Mouse (Mus musculus) small intestine, adult 2 months (tissue): ENCODE results near the gene Smpd1. TPM values are rescaled to one million over a fixed set of nuclear protein-coding genes. Genes with fewer than 3 reads are reported as not detected.

Experiments used
- H3K27ac ChIP-seq: fragments of 200-500 bp; 2 replicates; pipeline ENCODE4 v1.5.1; 2012; ENCODE audit warnings: low read depth, low read length, control low read depth, inconsistent platforms; ENCODE audit not compliant: insufficient read depth
- H3K27me3 ChIP-seq: fragments of 200-500 bp; 2 replicates; pipeline ENCODE4 v1.6.1; 2012; ENCODE audit warnings: mild to moderate bottlenecking, moderate library complexity, low read length, inconsistent platforms; ENCODE audit not compliant: control insufficient read depth, insufficient read depth
- H3K36me3 ChIP-seq: fragments of 200-500 bp; 2 replicates; pipeline ENCODE4 v1.6.1; 2012; ENCODE audit warnings: mild to moderate bottlenecking, low read length, control low read depth, inconsistent platforms; ENCODE audit not compliant: control insufficient read depth, insufficient read depth
- H3K4me1 ChIP-seq: fragments of 200-500 bp; 2 replicates; pipeline ENCODE4 v1.6.1; 2012; ENCODE audit warnings: low read length, inconsistent platforms, mixed read lengths; ENCODE audit not compliant: control insufficient read depth, insufficient read depth, insufficient read length
- H3K4me3 ChIP-seq: fragments of 200-500 bp; 2 replicates; pipeline ENCODE4 v1.5.1; 2012; ENCODE audit warnings: low read depth, mild to moderate bottlenecking, control low read depth, inconsistent platforms, low read length, moderate library complexity
- CTCF ChIP-seq: fragments of 200-500 bp; IDR thresholded peaks from 2 replicates; pipeline ENCODE4 v1.5.1; 2012; ENCODE audit warnings: low read depth, mild to moderate bottlenecking, control low read depth, inconsistent platforms, low read length, moderate library complexity, mixed read lengths; ENCODE audit not compliant: insufficient replicate concordance, insufficient read length; ENCODE audit errors: extremely low read depth
- POLR2A ChIP-seq: fragments of 200-500 bp; IDR thresholded peaks from 2 replicates; pipeline ENCODE4 v1.6.1; 2012; ENCODE audit warnings: low read depth, mild to moderate bottlenecking, control low read depth, inconsistent platforms, low read length, moderate library complexity
- WGBS: fragments of 180-500 bp; shearing (Covaris S2); methylation state at CpG from one replicate; pipeline ENCODE4 v1.1.7; 2018; 5-methylcytosine and 5-hydroxymethylcytosine counted together
- polyA plus RNA-seq: library from polyadenylated mRNA; depleted of rRNA; stranded (reverse); fragments of >200 nt; gene quantifications from 2 replicates; pipeline ENCODE4 v1.2.3, GENCODE M21; 2012

Gene Smpd1
- polyA plus RNA-seq, 1 experiment = 11.7 TPM

GRCm38 (mm10) chr7:105519336-105519735 is 34.8 kb upstream of the Smpd1 start:
- Histone ChIP-seq H3K36me3 (no peaks in the 10 kb centered on the region), H3K4me1 (0 out of 2 replicates have a peak, but pooled peaks cover 2% of the 10 kb centered on the region), H3K4me3 (no peak overlapping the region), H3K27ac (no peak overlapping the region), H3K27me3 (no peaks in the 10 kb centered on the region)
- 77% methylated on average over 11 of the region's 11 CpGs for WGBS
- TF ChIP-seq POLR2A = no peak
- no peak for TF ChIP-seq CTCF

GRCm38 (mm10) chr7:105519771-105520170 is 34.4 kb upstream of the Smpd1 start:
- Histone ChIP-seq H3K4me1 (0 out of 2 replicates have a peak, but pooled peaks cover 2% of the 10 kb centered on the region), H3K27ac (no peak overlapping the region), H3K27me3 (no peaks in the 10 kb centered on the region), H3K4me3 (no peak overlapping the region), H3K36me3 (no peaks in the 10 kb centered on the region)
- 74% methylated on average over 2 of the region's 2 CpGs for WGBS
- TF ChIP-seq POLR2A = no peak
- TF ChIP-seq CTCF = no peak

DNA sequence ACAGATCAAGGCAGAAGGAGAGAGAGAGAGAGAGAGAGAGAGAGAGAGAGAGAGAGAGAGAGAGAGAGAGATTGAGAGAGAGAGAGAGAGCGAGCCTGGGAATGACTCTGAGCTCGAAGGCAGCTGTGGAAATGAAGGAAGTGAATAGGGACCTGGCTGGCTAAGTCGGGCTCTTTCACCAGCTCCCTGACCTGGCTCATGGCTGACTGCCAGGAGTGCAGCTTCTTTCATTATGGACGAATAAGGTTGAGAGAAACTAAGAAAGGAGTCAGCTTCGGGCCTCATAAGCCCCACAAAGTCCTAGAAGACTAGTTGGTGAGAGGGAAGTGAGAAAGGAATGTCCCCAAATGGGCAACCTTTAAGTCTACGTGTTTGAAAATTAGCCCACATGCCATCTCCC is 34.0 kb upstream of the Smpd1 start:
- H3K27me3 ChIP-seq = no peaks in the 10 kb centered on the region
- H3K4me3 ChIP-seq = no peak overlapping the region
- 21% methylated on average over 6 of the region's 6 CpGs for WGBS
- H3K27ac ChIP-seq = no peak overlapping the region
- no peaks in the 10 kb centered on the region for H3K36me3 ChIP-seq
- TF ChIP-seq POLR2A (no peak), CTCF (no peak)
- 0 out of 2 replicates have a peak, but pooled peaks cover 2% of the 10 kb centered on the region for H3K4me1 ChIP-seq

- no peak for TF ChIP-seq POLR2A
- Histone ChIP-seq H3K4me3 (no peak overlapping the region), H3K36me3 (no peaks in the 10 kb centered on the region), H3K27me3 (no peaks in the 10 kb centered on the region), H3K27ac (peak overlapping the region; percentile 60; the same call in 1 of the 2 replicates), H3K4me1 (0 out of 2 replicates have a peak, but pooled peaks cover 2% of the 10 kb centered on the region)
- WGBS = 57% methylated on average over 2 of the region's 2 CpGs
Measured at GRCm38 (mm10) chr7:105524222-105524621, 29.9 kb upstream of the Smpd1 start.

GRCm38 (mm10) chr7:105527306-105527937 is 26.7 kb upstream of the Smpd1 start:
- peak; percentile 30; the same call in 1 of the 2 replicates for TF ChIP-seq CTCF
- TF ChIP-seq POLR2A = no peak
- Histone ChIP-seq H3K36me3 (no peaks in the 10 kb centered on the region), H3K4me3 (no peak overlapping the region), H3K4me1 (0 out of 2 replicates have a peak, but pooled peaks cover 2% of the 10 kb centered on the region), H3K27me3 (no peaks in the 10 kb centered on the region), H3K27ac (no peak overlapping the region)
- WGBS = 65% methylated on average over 1 of the region's 1 CpGs

DNA sequence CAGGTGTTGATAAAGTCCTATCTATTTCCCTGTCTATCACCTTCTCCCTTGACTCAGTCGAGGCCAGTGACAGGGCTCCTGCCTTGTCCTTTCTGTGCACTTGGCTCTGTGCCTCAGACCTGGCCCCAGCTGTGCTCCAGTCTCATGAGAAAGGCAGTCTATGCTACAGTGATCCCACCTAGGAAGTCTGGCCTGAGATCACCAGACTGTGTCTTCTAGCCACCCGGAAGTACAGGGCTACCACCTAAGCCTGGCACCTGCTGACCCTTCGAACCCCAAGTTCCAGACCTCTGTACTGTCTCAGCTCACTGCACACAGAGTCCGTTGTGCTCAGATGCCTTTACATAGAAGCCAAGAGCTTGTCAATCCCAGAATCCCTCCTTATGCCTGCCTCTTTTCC is 26.1 kb upstream of the Smpd1 start:
- 63% methylated on average over 4 of the region's 4 CpGs for WGBS
- H3K27ac ChIP-seq = no peak overlapping the region
- H3K4me3 ChIP-seq = no peak overlapping the region
- H3K36me3 ChIP-seq = no peaks in the 10 kb centered on the region
- TF ChIP-seq POLR2A = no peak
- no peak for TF ChIP-seq CTCF
- 0 out of 2 replicates have a peak, but pooled peaks cover 2% of the 10 kb centered on the region for H3K4me1 ChIP-seq
- no peaks in the 10 kb centered on the region for H3K27me3 ChIP-seq

- Histone ChIP-seq H3K4me3 (no peak overlapping the region), H3K4me1 (no peaks in the 10 kb centered on the region), H3K36me3 (no peaks in the 10 kb centered on the region), H3K27me3 (no peaks in the 10 kb centered on the region), H3K27ac (no peak overlapping the region)
- TF ChIP-seq CTCF = no peak
- no peak for TF ChIP-seq POLR2A
- WGBS = 66% methylated on average over 3 of the region's 3 CpGs
Measured at GRCm38 (mm10) chr7:105534162-105534561, 20.0 kb upstream of the Smpd1 start.

- H3K27me3 ChIP-seq = no peaks in the 10 kb centered on the region
- no peak overlapping the region for H3K4me3 ChIP-seq
- H3K4me1 ChIP-seq = no peaks in the 10 kb centered on the region
- 62% methylated on average over 8 of the region's 8 CpGs for WGBS
- H3K27ac ChIP-seq = no peak overlapping the region
- no peaks in the 10 kb centered on the region for H3K36me3 ChIP-seq
- no peak for TF ChIP-seq CTCF
- no peak for TF ChIP-seq POLR2A
Measured at GRCm38 (mm10) chr7:105545986-105546385, 8.2 kb upstream of the Smpd1 start.
